Mouse (Mus musculus) mature B cell (primary cell): ENCODE results near the gene Cnih3.

Source experiments
- in situ Hi-C: fragments of 300-500 bp; cut with MboI; formaldehyde crosslinking; loops from 2 replicates; pipeline ENCODE4 v1.14.3; 2019

The Cnih3 gene

GRCm38 (mm10) chr1:181448041-181448440 lies 95.6 kb downstream of the Cnih3 start:
- in situ Hi-C loops = no loop called here

- in situ Hi-C loops = no loop called here
Observed at GRCm38 (mm10) chr1:181453106-181453505, 100.7 kb downstream of the Cnih3 start.

- in situ Hi-C loops = no loop called here
Observed at GRCm38 (mm10) chr1:181456911-181457310, 104.5 kb downstream of the Cnih3 start.

- in situ Hi-C loops = no loop called here
Observed at GRCm38 (mm10) chr1:181459431-181460105, 107.1 kb downstream of the Cnih3 start.

- in situ Hi-C loops = no loop called here
Observed at GRCm38 (mm10) chr1:181460283-181460682, 107.9 kb downstream of the Cnih3 start.

- in situ Hi-C loops = no loop called here
Observed at GRCm38 (mm10) chr1:181461484-181461883, 109.1 kb downstream of the Cnih3 start.

GRCm38 (mm10) chr1:181462051-181462905 lies 109.8 kb downstream of the Cnih3 start:
- in situ Hi-C loops = no loop called here

GRCm38 (mm10) chr1:181462906-181463179 lies 110.4 kb downstream of the Cnih3 start:
- in situ Hi-C loops = no loop called here

- in situ Hi-C loops = no loop called here
Observed at GRCm38 (mm10) chr1:181465027-181465426, 112.6 kb downstream of the Cnih3 start.

- in situ Hi-C loops = no loop called here
Observed at GRCm38 (mm10) chr1:181466040-181466439, 113.6 kb downstream of the Cnih3 start.

GRCm38 (mm10) chr1:181466601-181467320 lies 114.3 kb downstream of the Cnih3 start:
- in situ Hi-C loops = no loop called here

- in situ Hi-C loops = no loop called here
Observed at GRCm38 (mm10) chr1:181467321-181467670, 114.9 kb downstream of the Cnih3 start.

- in situ Hi-C loops = no loop called here
Observed at GRCm38 (mm10) chr1:181469415-181469814, 117.0 kb downstream of the Cnih3 start.

GRCm38 (mm10) chr1:181476141-181476540 lies 123.7 kb downstream of the Cnih3 start:
- in situ Hi-C loops = no loop called here

- in situ Hi-C loops = no loop called here
Observed at GRCm38 (mm10) chr1:181476557-181476956, 124.1 kb downstream of the Cnih3 start.

- in situ Hi-C loops = no loop called here
Observed at GRCm38 (mm10) chr1:181484696-181485095, 132.3 kb downstream of the Cnih3 start.

- in situ Hi-C loops = no loop called here
Observed at GRCm38 (mm10) chr1:181503471-181503870, 151.0 kb downstream of the Cnih3 start.

GRCm38 (mm10) chr1:181505367-181505766 lies 152.9 kb downstream of the Cnih3 start:
- in situ Hi-C loops = no loop called here
